Mouse (Mus musculus) forelimb bud, embryonic 11.5 days (tissue): ENCODE results near the gene Mpi.
A peak's percentile ranks its signal among the peaks of the same experiment; 100 is the strongest.

Experiments used
- DNase-seq: peaks from one replicate; pipeline ENCODE4 v3.0.0-alpha.2; 2012; ENCODE audit warnings: low read depth, low spot score

Mpi gene

GRCm38 (mm10) chr9:57552139-57552887, at the start of gene Mpi:
Mpi (minus strand) TSS chr9:57552763.
- DNase-seq, result peak; percentile 60

GRCm38 (mm10) chr9:57602098-57602497, 49.5 kb upstream of the Mpi start:
- no peak for DNase-seq

GRCm38 (mm10) chr9:57601353-57601706, 48.8 kb upstream of the Mpi start:
- DNase-seq, result no peak

- peak; percentile 26 for DNase-seq
These were observed 48.2 kb upstream of the Mpi start for GRCm38 (mm10) chr9:57600620-57601352.

GRCm38 (mm10) chr9:57598851-57599563, 46.4 kb upstream of the Mpi start:
- no peak for DNase-seq

GRCm38 (mm10) chr9:57597929-57598382, 45.4 kb upstream of the Mpi start:
- no peak for DNase-seq

- DNase-seq, result no peak
These were observed 44.7 kb upstream of the Mpi start for GRCm38 (mm10) chr9:57597265-57597664.

GRCm38 (mm10) chr9:57594174-57594509, 41.6 kb upstream of the Mpi start:
- no peak for DNase-seq

- DNase-seq, result no peak
These were observed 41.1 kb upstream of the Mpi start for GRCm38 (mm10) chr9:57593454-57594173.

- no peak for DNase-seq
These were observed 38.2 kb upstream of the Mpi start for GRCm38 (mm10) chr9:57590726-57591125.

- DNase-seq, result peak; percentile 52
These were observed 36.9 kb upstream of the Mpi start, which contains the start of gene Ulk3 for GRCm38 (mm10) chr9:57589224-57590126. Ulk3 (plus strand) TSS chr9:57589452.

- DNase-seq, result no peak
These were observed 32.4 kb upstream of the Mpi start for GRCm38 (mm10) chr9:57584991-57585390.

GRCm38 (mm10) chr9:57577144-57577849, 24.7 kb upstream of the Mpi start:
- no peak for DNase-seq

- no peak for DNase-seq
These were observed 23.0 kb upstream of the Mpi start for GRCm38 (mm10) chr9:57575577-57575976.

- DNase-seq, result no peak
These were observed 21.8 kb upstream of the Mpi start for GRCm38 (mm10) chr9:57574397-57574796.

- DNase-seq, result no peak
These were observed 15.9 kb upstream of the Mpi start for GRCm38 (mm10) chr9:57568500-57568899.

- DNase-seq, result no peak
These were observed 14.3 kb upstream of the Mpi start for GRCm38 (mm10) chr9:57566846-57567245.

GRCm38 (mm10) chr9:57565741-57566221, 13.2 kb upstream of the Mpi start:
- no peak for DNase-seq

- no peak for DNase-seq
These were observed 12.0 kb upstream of the Mpi start for GRCm38 (mm10) chr9:57564609-57565008.

- DNase-seq, result no peak
These were observed 10.4 kb upstream of the Mpi start for GRCm38 (mm10) chr9:57562896-57563372.
